Mouse (Mus musculus) embryonic facial prominence, embryonic 12.5 days (tissue): ENCODE measurements around the gene Maneal. TPM values are rescaled to one million over a fixed set of nuclear protein-coding genes. Genes with fewer than 3 reads are reported as not detected.

ENCODE experiments used
- ATAC-seq: fragments of 200-750 bp; cut with Nextera tagmentation; 2 replicates; pipeline ENCODE4 v1.8.0; 2017; ENCODE audit not compliant: insufficient number of reproducible peaks, insufficient read depth, low FRiP score, low TSS enrichment
- H3K27ac ChIP-seq: fragments of 300-500 bp; sonication (generic); 2 replicates; pipeline ENCODE4 v1.5.1; 2016; ENCODE audit warnings: mild to moderate bottlenecking
- H3K27me3 ChIP-seq: fragments of 300-500 bp; sonication (generic); 2 replicates; pipeline ENCODE4 v1.6.1; 2016; ENCODE audit warnings: mild to moderate bottlenecking, moderate library complexity
- H3K36me3 ChIP-seq: fragments of 300-500 bp; sonication (generic); 2 replicates; pipeline ENCODE4 v1.6.1; 2016; ENCODE audit warnings: mild to moderate bottlenecking
- H3K4me1 ChIP-seq: fragments of 300-500 bp; sonication (generic); 2 replicates; pipeline ENCODE4 v1.6.1; 2016
- H3K4me2 ChIP-seq: fragments of 300-500 bp; sonication (generic); replicated peaks from 2 replicates; pipeline ENCODE4 v1.6.1; 2016; ENCODE audit warnings: mild to moderate bottlenecking, moderate library complexity
- H3K4me3 ChIP-seq: fragments of 300-500 bp; sonication (generic); 2 replicates; pipeline ENCODE4 v1.5.1; 2016; ENCODE audit warnings: mild to moderate bottlenecking
- H3K9ac ChIP-seq: fragments of 300-500 bp; sonication (generic); 2 replicates; pipeline ENCODE4 v1.6.1; 2016; ENCODE audit warnings: mild to moderate bottlenecking, moderate library complexity
- H3K9me3 ChIP-seq: fragments of 300-500 bp; sonication (generic); 2 replicates; pipeline ENCODE4 v1.6.1; 2016; ENCODE audit warnings: mild to moderate bottlenecking, moderate library complexity
- whole genome bisulfite sequencing: fragments of 180-500 bp; shearing (Covaris S2); methylation state at CpG from one replicate; pipeline ENCODE4 v1.1.7; 2016; 5-methylcytosine and 5-hydroxymethylcytosine counted together
- polyA plus RNA-seq: library from polyadenylated mRNA; unstranded; fragments of >200 nt; fragmentation: Nextera tagmentation; extraction: Ambion mirVana; gene quantifications from 2 replicates; pipeline ENCODE4 v1.2.1, GENCODE M21; 2016

Gene Maneal
- polyA plus RNA-seq, 1 experiment from 2014 or later, result 1.4 TPM

GRCm38 (mm10) chr4:124882151-124882729 is 20.3 kb upstream of the Maneal start:
- H3K9me3 ChIP-seq, result no peaks in the 10 kb centered on the region
- H3K4me1 ChIP-seq, result peaks cover 13% of the 10 kb centered on the region
- no peak overlapping the region for H3K9ac ChIP-seq
- no peak overlapping the region for H3K27ac ChIP-seq
- peaks cover 78% of the 10 kb centered on the region for H3K27me3 ChIP-seq
- H3K4me3 ChIP-seq, result peak overlapping the region; percentile 33
- no peaks in the 10 kb centered on the region for H3K36me3 ChIP-seq
- ATAC-seq, result 0 out of 2 replicates have a peak, but pooled peaks have one; percentile 19
- peak overlapping the region; percentile 66 for H3K4me2 ChIP-seq
- under 1% methylated on average over 37 of the region's 37 CpGs for WGBS

- ATAC-seq, result peak; percentile 74; the same call in 1 of the 2 replicates
- H3K4me2 ChIP-seq, result peak overlapping the region; percentile 66
- H3K9me3 ChIP-seq, result no peaks in the 10 kb centered on the region
- H3K9ac ChIP-seq, result no peak overlapping the region
- H3K4me3 ChIP-seq, result peak overlapping the region; percentile 33
- WGBS, result under 1% methylated on average over 37 of the region's 37 CpGs
- H3K36me3 ChIP-seq, result no peaks in the 10 kb centered on the region
- peaks cover 13% of the 10 kb centered on the region for H3K4me1 ChIP-seq
- H3K27ac ChIP-seq, result no peak overlapping the region
- H3K27me3 ChIP-seq, result peaks cover 72% of the 10 kb centered on the region
Observed at GRCm38 (mm10) chr4:124881341-124881908, 19.5 kb upstream of the Maneal start.

- Histone ChIP-seq H3K4me1 (peaks cover 13% of the 10 kb centered on the region), H3K36me3 (no peaks in the 10 kb centered on the region), H3K27me3 (peaks cover 64% of the 10 kb centered on the region), H3K4me3 (peak within 1 kb of the TSS; percentile 33), H3K9me3 (no peaks in the 10 kb centered on the region), H3K4me2 (peak within 1 kb of the TSS; percentile 66), H3K27ac (no peak within 1 kb of the TSS), H3K9ac (no peak within 1 kb of the TSS)
- no peak for ATAC-seq
- WGBS, result 7% methylated on average over 11 of the region's 11 CpGs
Observed at GRCm38 (mm10) chr4:124880599-124880998, 18.6 kb upstream of the Maneal start, which contains the start of gene Epha10. Gene Epha10, plus strand, starts transcription at chr4:124880899.

- Histone ChIP-seq H3K9ac (no peak overlapping the region), H3K36me3 (no peaks in the 10 kb centered on the region), H3K4me2 (no peak overlapping the region), H3K4me3 (no peak overlapping the region), H3K27ac (no peak overlapping the region), H3K9me3 (0 out of 2 replicates have a peak, but pooled peaks cover 4% of the 10 kb centered on the region), H3K27me3 (no peaks in the 10 kb centered on the region), H3K4me1 (no peaks in the 10 kb centered on the region)
- no peak for ATAC-seq
- WGBS, result 100% methylated on average over 1 of the region's 1 CpGs
Observed at GRCm38 (mm10) chr4:124872719-124873118, 10.7 kb upstream of the Maneal start.

GRCm38 (mm10) chr4:124860446-124860845 is 1.5 kb downstream of the Maneal start:
- Histone ChIP-seq H3K4me1 (peaks cover 15% of the 10 kb centered on the region), H3K4me2 (no peak overlapping the region), H3K9ac (no peak overlapping the region), H3K4me3 (no peak overlapping the region), H3K27me3 (peaks cover 38% of the 10 kb centered on the region), H3K27ac (no peak overlapping the region), H3K36me3 (peaks cover 17% of the 10 kb centered on the region; the same call in 1 of the 2 replicates), H3K9me3 (no peaks in the 10 kb centered on the region)
- 12% methylated on average over 7 of the region's 7 CpGs for WGBS
- no peak for ATAC-seq

- no peak overlapping the region for H3K27ac ChIP-seq
- no peaks in the 10 kb centered on the region for H3K9me3 ChIP-seq
- no peak for ATAC-seq
- H3K4me1 ChIP-seq, result peaks cover 15% of the 10 kb centered on the region
- 66% methylated on average over 5 of the region's 5 CpGs for WGBS
- H3K36me3 ChIP-seq, result peaks cover 34% of the 10 kb centered on the region
- H3K4me2 ChIP-seq, result no peak overlapping the region
- H3K9ac ChIP-seq, result no peak overlapping the region
- peaks cover 33% of the 10 kb centered on the region for H3K27me3 ChIP-seq
- no peak overlapping the region for H3K4me3 ChIP-seq
Observed at GRCm38 (mm10) chr4:124858370-124858769, 3.6 kb downstream of the Maneal start.

GRCm38 (mm10) chr4:124856294-124856693 is 5.7 kb downstream of the Maneal start:
- H3K36me3 ChIP-seq, result peaks cover 36% of the 10 kb centered on the region
- H3K9ac ChIP-seq, result no peak overlapping the region
- H3K4me3 ChIP-seq, result no peak overlapping the region
- ATAC-seq, result no peak
- no peak overlapping the region for H3K4me2 ChIP-seq
- H3K27me3 ChIP-seq, result peaks cover 13% of the 10 kb centered on the region
- 89% methylated on average over 8 of the region's 8 CpGs for WGBS
- H3K27ac ChIP-seq, result no peak overlapping the region
- H3K4me1 ChIP-seq, result peaks cover 20% of the 10 kb centered on the region
- no peaks in the 10 kb centered on the region for H3K9me3 ChIP-seq

- H3K4me3 ChIP-seq, result peak within 1 kb of the TSS; percentile 100
- ATAC-seq, result peak; percentile 42; the same call in 1 of the 2 replicates
- peaks cover 22% of the 10 kb centered on the region for H3K4me1 ChIP-seq
- H3K27ac ChIP-seq, result peak within 1 kb of the TSS; percentile 91
- no peaks in the 10 kb centered on the region for H3K9me3 ChIP-seq
- under 1% methylated on average over 75 of the region's 75 CpGs for WGBS
- H3K27me3 ChIP-seq, result no peaks in the 10 kb centered on the region
- peaks cover 25% of the 10 kb centered on the region for H3K36me3 ChIP-seq
- peak within 1 kb of the TSS; percentile 93 for H3K9ac ChIP-seq
- peak within 1 kb of the TSS; percentile 86 for H3K4me2 ChIP-seq
Observed at GRCm38 (mm10) chr4:124850933-124851658, 10.9 kb downstream of the Maneal start, which contains the start of gene 1110065P20Rik. Gene 1110065P20Rik, minus strand, starts transcription at chr4:124851196.

- Histone ChIP-seq H3K4me2 (peak within 1 kb of the TSS; percentile 86), H3K9ac (peak within 1 kb of the TSS; percentile 93), H3K9me3 (no peaks in the 10 kb centered on the region), H3K4me3 (peak within 1 kb of the TSS; percentile 100), H3K27ac (peak within 1 kb of the TSS; percentile 91), H3K4me1 (peaks cover 22% of the 10 kb centered on the region), H3K36me3 (peaks cover 18% of the 10 kb centered on the region), H3K27me3 (no peaks in the 10 kb centered on the region)
- peak; percentile 84 for ATAC-seq
- 1% methylated on average over 80 of the region's 90 CpGs for WGBS
Observed at GRCm38 (mm10) chr4:124850261-124850913, 11.6 kb downstream of the Maneal start, which contains the start of gene Yrdc. Gene Yrdc, plus strand, starts transcription at chr4:124850679.

GRCm38 (mm10) chr4:124849631-124850260 is 12.2 kb downstream of the Maneal start:
- peaks cover 22% of the 10 kb centered on the region for H3K4me1 ChIP-seq
- 2% methylated on average over 24 of the region's 24 CpGs for WGBS
- H3K9ac ChIP-seq, result peak overlapping the region; percentile 93
- peak overlapping the region; percentile 86 for H3K4me2 ChIP-seq
- peaks cover 21% of the 10 kb centered on the region for H3K36me3 ChIP-seq
- peak; percentile 54 for ATAC-seq
- no peaks in the 10 kb centered on the region for H3K9me3 ChIP-seq
- H3K27ac ChIP-seq, result peak overlapping the region; percentile 91
- peak overlapping the region; percentile 100 for H3K4me3 ChIP-seq
- H3K27me3 ChIP-seq, result no peaks in the 10 kb centered on the region

GRCm38 (mm10) chr4:124847573-124847972 is 14.4 kb downstream of the Maneal start:
- 13% methylated on average over 8 of the region's 8 CpGs for WGBS
- ATAC-seq, result no peak
- no peak overlapping the region for H3K9ac ChIP-seq
- H3K9me3 ChIP-seq, result no peaks in the 10 kb centered on the region
- H3K4me2 ChIP-seq, result no peak overlapping the region
- H3K4me3 ChIP-seq, result no peak overlapping the region
- peaks cover 19% of the 10 kb centered on the region for H3K4me1 ChIP-seq
- no peaks in the 10 kb centered on the region for H3K27me3 ChIP-seq
- peaks cover 14% of the 10 kb centered on the region for H3K36me3 ChIP-seq
- H3K27ac ChIP-seq, result no peak overlapping the region
